Mouse (Mus musculus) adrenal gland, postnatal 14 days (tissue): Measurements from ENCODE around the gene Adora3. TPM values are rescaled to one million over a fixed set of nuclear protein-coding genes. Genes with fewer than 3 reads are reported as not detected.

Experiments used
- DNase-seq: peaks from one replicate; pipeline ENCODE4 v3.0.0; 2021; ENCODE audit warnings: mixed read lengths
- total RNA-seq: library from RNA; stranded (reverse); gene quantifications from 2 replicates; pipeline ENCODE4 v1.2.3, GENCODE M21; 2021

The Adora3 gene
- total RNA-seq, 1 experiment from 2014 or later, result 0.33 TPM

GRCm38 (mm10) chr3:105933926-105934325 is 63.3 kb downstream of the Adora3 start:
- no peak for DNase-seq

- peak; percentile 78 for DNase-seq
These were observed 64.4 kb downstream of the Adora3 start for GRCm38 (mm10) chr3:105935033-105935432.

GRCm38 (mm10) chr3:105936111-105936510 is 65.5 kb downstream of the Adora3 start:
- DNase-seq, result no peak

DNA sequence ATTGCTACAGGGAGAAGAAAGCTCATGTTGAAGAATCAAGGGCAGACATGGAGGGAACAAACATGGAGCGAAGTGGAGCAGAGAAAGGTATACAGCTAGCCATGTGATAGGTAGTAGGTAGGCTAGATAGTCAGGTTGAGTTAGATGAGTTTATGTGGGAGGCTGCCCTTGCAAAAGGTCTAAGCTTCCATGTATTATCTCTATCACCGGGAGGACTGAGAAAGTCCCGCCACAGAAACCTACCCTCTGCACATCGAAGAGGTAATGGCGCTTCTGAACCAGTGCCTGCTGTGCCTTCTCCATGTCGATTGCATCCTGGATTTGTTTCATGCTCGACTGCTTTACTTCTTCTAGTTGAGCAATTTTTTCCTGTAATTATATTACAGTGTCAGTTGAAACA is 80.7 kb downstream of the Adora3 start:
- no peak for DNase-seq

DNA sequence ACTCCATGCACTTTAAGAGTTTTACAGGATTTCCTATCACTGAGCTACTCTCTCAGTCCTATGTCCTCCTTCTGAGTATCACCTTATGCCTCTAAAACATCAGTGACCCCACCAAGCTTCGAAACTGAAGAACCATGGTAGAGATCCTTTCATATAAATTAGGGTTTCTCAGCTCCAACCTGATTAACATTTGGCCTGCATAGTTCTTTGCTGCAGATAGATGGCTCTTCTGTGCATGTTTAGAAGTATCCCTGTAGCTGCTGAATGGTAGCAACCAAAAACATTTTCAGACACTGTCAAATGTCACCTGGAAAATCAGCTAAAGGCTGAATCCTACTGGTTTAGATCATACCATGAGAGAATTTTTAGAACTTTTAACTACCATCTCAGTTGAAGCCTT is 86.6 kb downstream of the Adora3 start:
- no peak for DNase-seq

DNA sequence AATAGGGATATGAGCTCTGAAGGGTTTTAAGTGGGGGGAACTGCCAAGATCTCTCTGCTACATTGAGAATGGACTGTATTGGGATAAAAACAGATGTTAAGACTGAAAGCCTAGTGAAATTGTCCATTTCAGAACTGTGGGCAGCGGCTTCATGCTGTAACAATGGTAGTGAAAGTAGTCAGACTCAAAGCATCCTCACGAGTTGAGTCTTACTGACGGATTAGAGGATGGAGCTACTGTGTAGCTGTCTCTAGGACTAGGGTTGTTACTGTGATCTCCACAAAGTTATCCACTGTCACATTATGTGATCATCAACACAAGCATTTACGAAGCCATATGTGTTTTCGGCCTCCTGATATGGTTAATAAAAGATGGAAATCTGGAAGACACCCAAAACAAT is 87.5 kb downstream of the Adora3 start:
- no peak for DNase-seq

Other genes starting within 250 kb of the Adora3 start
- 17.4 and 17.6 TPM in 2 replicates for gene Ddx20, start 183.3 kb upstream of the Adora3 start, total RNA-seq
- gene Inka2, start 166.3 kb upstream of the Adora3 start, total RNA-seq, result 4.8 and 5.1 TPM in 2 replicates
- 184 and 206 TPM in 2 replicates for gene Rap1a, start 69.5 kb upstream of the Adora3 start, total RNA-seq
- 0.38 TPM in 1 of 2 replicates, not detected in the other for gene Tmigd3, start within 50 bp of the Adora3 start, total RNA-seq
- 1.5 and 1.9 TPM in 2 replicates for gene I830077J02Rik, start 61.8 kb downstream of the Adora3 start, total RNA-seq
- 62.1 and 76.4 TPM in 2 replicates for gene Wdr77, start 88.5 kb downstream of the Adora3 start, total RNA-seq
- gene Atp5f1, start 89.2 kb downstream of the Adora3 start, total RNA-seq, result 478 and 481 TPM in 2 replicates
- 0.82 and 1.1 TPM in 2 replicates for gene Ovgp1, start 102.9 kb downstream of the Adora3 start, total RNA-seq
- gene Pifo, start 143.8 kb downstream of the Adora3 start, total RNA-seq, result not detected in 2 replicates
- 0.38 TPM in 1 of 2 replicates, not detected in the other for gene Chil5, start 162.0 kb downstream of the Adora3 start, total RNA-seq
- gene Chia1, start 242.4 kb downstream of the Adora3 start, total RNA-seq, result not detected in 2 replicates